Mouse (Mus musculus) left cerebral cortex, adult 2 months (tissue): Measurements from ENCODE around the gene Faap20. TPM values are rescaled to one million over a fixed set of nuclear protein-coding genes. Genes with fewer than 3 reads are reported as not detected.

Experiments
- DNase-seq, 2 experiments: peaks; one replicate each; pipeline ENCODE4 v3.0.0; 2021 to 2022; ENCODE audit warnings: low spot score in 2 of 2, mixed read lengths in 1 of 2; ENCODE audit errors: extremely low spot score in 1 of 2
- H3K27ac ChIP-seq: fragments of 200-600 bp; 2 replicates; pipeline ENCODE4 v1.8.1; 2022
- H3K4me3 ChIP-seq: fragments of 200-600 bp; 2 replicates; pipeline ENCODE4 v1.8.1; 2022
- CTCF ChIP-seq: fragments of 200-600 bp; IDR thresholded peaks from 2 replicates; pipeline ENCODE4 v1.8.1; 2022; ENCODE audit warnings: antibody characterized with exemption, mild to moderate bottlenecking, moderate library complexity
- intact Hi-C: fragments of 180-260 bp; cut with DNase I; formaldehyde crosslinking; loops from one replicate; pipeline ENCODE4 v1.15.1; 2025
- total RNA-seq, 2 experiments: library from RNA; stranded (reverse); gene quantifications; 2 replicates each; pipeline ENCODE4 v1.2.3; 2021

Faap20 gene
- total RNA-seq, 2 experiments from 2014 or later, result 25.9 to 28.8 TPM

GRCm38 (mm10) chr4:155214793-155215192, 34.8 kb upstream of the Faap20 start:
- no peak for TF ChIP-seq CTCF
- intact Hi-C loops, result no loop called here
- H3K4me3 ChIP-seq, result peak overlapping the region; percentile 29
- no peak for DNase-seq
- peak overlapping the region; percentile 16; the same call in 1 of the 2 replicates for H3K27ac ChIP-seq

- no peak for DNase-seq
- H3K4me3 ChIP-seq, result peak overlapping the region; percentile 29
- intact Hi-C loops, result no loop called here
- peak overlapping the region; percentile 49 for H3K27ac ChIP-seq
- no peak for TF ChIP-seq CTCF
Measured at GRCm38 (mm10) chr4:155215203-155215602, 34.4 kb upstream of the Faap20 start.

GRCm38 (mm10) chr4:155215773-155216630, 33.6 kb upstream of the Faap20 start:
- Histone ChIP-seq H3K4me3 (peak overlapping the region; percentile 18), H3K27ac (peak overlapping the region; percentile 49)
- TF ChIP-seq CTCF, result no peak; the same call in 1 of the 2 replicates
- DNase-seq, result peak in 1 of 2 experiments; percentile 59
- intact Hi-C loops, result no loop called here

- no peak for TF ChIP-seq CTCF
- intact Hi-C loops, result no loop called here
Measured at GRCm38 (mm10) chr4:155217241-155218103, 32.1 kb upstream of the Faap20 start.

GRCm38 (mm10) chr4:155218104-155218732, 31.4 kb upstream of the Faap20 start:
- peak overlapping the region; percentile 85 for H3K4me3 ChIP-seq
- intact Hi-C loops, result no loop called here
- peak overlapping the region; percentile 40; the same call in 1 of the 2 replicates for H3K27ac ChIP-seq
- no peak for DNase-seq
- TF ChIP-seq CTCF, result no peak

More at GRCm38 (mm10) chr4:155217241-155218103, 32.1 kb upstream of the Faap20 start:
- H3K4me3 ChIP-seq, result peak overlapping the region; percentile 85; the same call in 1 of the 2 replicates
- H3K27ac ChIP-seq, result 0 out of 2 replicates have a peak overlapping the region, but pooled peaks have one; percentile 8
- no peak for DNase-seq

- Histone ChIP-seq H3K4me3 (peak overlapping the region; percentile 85), H3K27ac (peak overlapping the region; percentile 21; the same call in 1 of the 2 replicates)
- TF ChIP-seq CTCF, result no peak
- no peak for DNase-seq
- intact Hi-C loops, result loop anchor here (2.0 to 5.0 kb wide), 2 partner anchors 41 to 72 kb away; no protein-coding TSS in a partner anchor
Measured at GRCm38 (mm10) chr4:155219271-155220212, 30.1 kb upstream of the Faap20 start.

GRCm38 (mm10) chr4:155220213-155221100, 29.1 kb upstream of the Faap20 start:
- intact Hi-C loops, result loop anchor here (2.0 to 5.0 kb wide), 2 partner anchors 42 to 73 kb away; no protein-coding TSS in a partner anchor
- TF ChIP-seq CTCF, result no peak
- H3K27ac ChIP-seq, result peak overlapping the region; percentile 86
- DNase-seq, result no peak
- peak overlapping the region; percentile 85 for H3K4me3 ChIP-seq

- Histone ChIP-seq H3K4me3 (peak overlapping the region; percentile 85), H3K27ac (peak overlapping the region; percentile 86)
- DNase-seq, result no peak
- TF ChIP-seq CTCF, result no peak
- intact Hi-C loops, result loop anchor here (2.0 to 5.0 kb wide), 2 partner anchors 42 to 74 kb away; no protein-coding TSS in a partner anchor
Measured at GRCm38 (mm10) chr4:155221106-155221505, 28.5 kb upstream of the Faap20 start.
